Mouse (Mus musculus) kidney, postnatal 0 days (tissue): ENCODE results near the gene Zfp981. TPM values are rescaled to one million over a fixed set of nuclear protein-coding genes. Genes with fewer than 3 reads are reported as not detected.
"Not testable (repeated sequence)": the region's sequence is repeated elsewhere in the genome, so short reads cannot be mapped to it uniquely, and the experiment has no call there.

Experiments
- ATAC-seq: fragments of 200-750 bp; cut with Nextera tagmentation; replicated peaks from 2 replicates; pipeline ENCODE4 v1.8.0; 2017; ENCODE audit warnings: low read depth, moderate number of reproducible peaks, moderate TSS enrichment, moderate library complexity; ENCODE audit not compliant: low FRiP score
- DNase-seq: peaks from one replicate; pipeline ENCODE4 v3.0.0-alpha.2; 2016; ENCODE audit warnings: low spot score
- H3K27ac ChIP-seq: fragments of 300-500 bp; sonication (generic); 2 replicates; pipeline ENCODE4 v1.5.1; 2014; ENCODE audit warnings: mild to moderate bottlenecking
- H3K27me3 ChIP-seq: fragments of 300-500 bp; sonication (generic); 2 replicates; pipeline ENCODE4 v1.6.1; 2014; ENCODE audit warnings: low read length, mixed read lengths; ENCODE audit not compliant: insufficient read depth
- H3K36me3 ChIP-seq: fragments of 300-500 bp; sonication (generic); 2 replicates; pipeline ENCODE4 v1.6.1; 2014; ENCODE audit warnings: low read length, mixed read lengths; ENCODE audit not compliant: insufficient read depth
- H3K4me1 ChIP-seq: fragments of 300-500 bp; sonication (generic); replicated peaks from 2 replicates; pipeline ENCODE4 v1.6.1; 2014; ENCODE audit warnings: antibody characterized with exemption, low read length, mixed read lengths; ENCODE audit not compliant: insufficient read depth
- H3K4me2 ChIP-seq: fragments of 300-500 bp; sonication (generic); 2 replicates; pipeline ENCODE4 v1.6.1; 2014; ENCODE audit warnings: mild to moderate bottlenecking, low read length, moderate library complexity, mixed read lengths
- H3K4me3 ChIP-seq: fragments of 300-500 bp; sonication (generic); replicated peaks from 2 replicates; pipeline ENCODE4 v1.5.1; 2014; ENCODE audit warnings: low read depth, low read length
- H3K9ac ChIP-seq: fragments of 300-500 bp; sonication (generic); 2 replicates; pipeline ENCODE4 v1.6.1; 2014; ENCODE audit warnings: low read depth, low read length
- H3K9me3 ChIP-seq: fragments of 300-500 bp; sonication (generic); replicated peaks from 2 replicates; pipeline ENCODE4 v1.6.1; 2016; ENCODE audit warnings: low read length, inconsistent platforms, mixed read lengths
- CTCF ChIP-seq: IDR thresholded peaks from 2 replicates; pipeline ENCODE4 v1.5.1; 2016; ENCODE audit warnings: antibody characterized with exemption, low read depth, mild to moderate bottlenecking, moderate library complexity
- WGBS: fragments of 180-500 bp; shearing (Covaris S2); extraction: QIAGEN DNeasy Blood & Tissue Kit; methylation state at CpG from one replicate; pipeline ENCODE4 v1.1.7; 2014; 5-methylcytosine and 5-hydroxymethylcytosine counted together
- polyA plus RNA-seq: library from polyadenylated mRNA; unstranded; fragments of >200 nt; fragmentation: Nextera tagmentation; extraction: Ambion mirVana; gene quantifications from 2 replicates; pipeline ENCODE4 v1.2.1, GENCODE M21; 2015

Zfp981 gene
- polyA plus RNA-seq, 1 experiment from 2014 or later = 0.07 TPM

DNA sequence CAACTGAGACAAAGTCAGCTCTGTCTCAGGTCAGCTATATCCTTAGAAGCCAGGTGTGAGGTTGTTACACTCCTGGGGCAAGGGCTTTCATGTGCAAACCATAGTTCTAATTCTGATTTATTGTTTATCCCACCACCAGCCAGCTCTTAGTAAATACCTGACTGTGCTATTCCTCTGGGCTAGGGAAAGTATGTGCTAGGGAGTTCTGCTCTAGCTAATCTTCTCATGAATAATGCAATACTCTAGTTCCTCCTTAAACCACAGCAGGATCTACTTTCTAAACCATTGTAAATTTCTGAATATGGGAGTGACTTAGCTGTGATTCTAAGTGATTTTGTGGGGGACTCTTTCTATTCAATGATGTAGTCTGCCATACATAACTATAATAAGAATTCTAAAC is 9.4 kb upstream of the Zfp981 start:
- H3K36me3 ChIP-seq = no peaks in the 10 kb centered on the region
- no peaks in the 10 kb centered on the region for H3K4me1 ChIP-seq
- ATAC-seq (no peak), DNase-seq (no peak)
- no peaks in the 10 kb centered on the region for H3K27me3 ChIP-seq
- H3K9me3 ChIP-seq = peaks cover 43% of the 10 kb centered on the region
- H3K27ac ChIP-seq = no peak overlapping the region
- no peak for TF ChIP-seq CTCF
- H3K4me2 ChIP-seq = no peak overlapping the region
- H3K9ac ChIP-seq = no peak overlapping the region
- H3K4me3 ChIP-seq = no peak overlapping the region

DNA sequence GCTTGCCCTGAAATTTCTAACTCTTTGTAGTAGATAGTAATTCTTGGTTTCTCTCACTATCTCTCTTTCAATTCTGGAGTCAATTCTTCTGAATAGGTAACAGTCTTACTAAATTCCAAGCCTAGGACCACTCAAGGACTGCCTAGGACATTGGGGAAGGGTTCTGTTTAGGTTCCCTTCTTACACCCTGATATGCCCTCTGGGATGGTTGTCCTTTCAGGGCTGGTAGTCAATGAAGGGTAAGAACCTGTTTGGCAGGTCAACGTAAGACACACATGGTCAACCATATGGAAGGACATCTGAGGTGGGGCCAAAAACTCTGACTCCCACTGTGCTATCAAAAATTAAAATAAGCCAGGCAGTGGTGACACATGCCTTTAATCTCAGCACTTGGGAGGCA is 9.0 kb upstream of the Zfp981 start:
- no peaks in the 10 kb centered on the region for H3K27me3 ChIP-seq
- H3K36me3 ChIP-seq = no peaks in the 10 kb centered on the region
- H3K9ac ChIP-seq = no peak overlapping the region
- no peak for TF ChIP-seq CTCF
- ATAC-seq = no peak; the same call in 1 of the 2 replicates
- H3K4me3 ChIP-seq = no peak overlapping the region
- H3K9me3 ChIP-seq = peaks cover 41% of the 10 kb centered on the region
- 44% methylated on average over 1 of the region's 1 CpGs for WGBS
- no peak overlapping the region for H3K4me2 ChIP-seq
- DNase-seq = no peak
- no peaks in the 10 kb centered on the region for H3K4me1 ChIP-seq
- no peak overlapping the region for H3K27ac ChIP-seq

DNA sequence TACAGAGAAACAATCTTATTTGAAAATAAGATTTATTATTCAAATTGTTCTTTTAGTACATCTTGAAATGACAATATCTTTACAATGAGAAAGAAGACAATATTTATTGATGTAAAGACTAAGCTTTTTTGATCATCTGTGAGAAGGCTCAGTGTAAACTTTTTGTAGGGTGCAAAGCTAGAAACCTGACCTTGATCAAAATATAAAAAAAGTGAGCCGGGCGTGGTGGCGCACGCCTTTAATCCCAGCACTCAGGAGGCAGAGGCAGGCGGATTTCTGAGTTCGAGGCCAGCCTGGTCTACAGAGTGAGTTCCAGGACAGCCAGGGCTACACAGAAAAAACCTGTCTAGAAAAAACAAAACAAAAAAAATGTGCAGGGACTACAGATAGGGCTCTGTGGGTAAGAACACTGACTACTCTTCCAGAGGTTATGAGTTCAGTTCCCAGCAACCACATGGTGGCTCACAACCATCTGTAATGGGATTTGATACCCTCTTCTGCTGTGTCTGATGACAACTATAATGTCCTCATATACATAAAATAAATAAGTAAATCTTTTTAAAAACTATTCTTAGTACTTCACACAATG is 8.4 kb upstream of the Zfp981 start:
- peak; percentile 40; the same call in 1 of the 2 replicates for ATAC-seq
- not testable (repeated sequence) for H3K27me3 ChIP-seq, H3K4me3 ChIP-seq, H3K36me3 ChIP-seq, H3K4me2 ChIP-seq, DNase-seq, H3K4me1 ChIP-seq, H3K27ac ChIP-seq, H3K9ac ChIP-seq
- H3K9me3 ChIP-seq = peaks cover 40% of the 10 kb centered on the region
- 89% methylated on average over 6 of the region's 6 CpGs for WGBS

DNA sequence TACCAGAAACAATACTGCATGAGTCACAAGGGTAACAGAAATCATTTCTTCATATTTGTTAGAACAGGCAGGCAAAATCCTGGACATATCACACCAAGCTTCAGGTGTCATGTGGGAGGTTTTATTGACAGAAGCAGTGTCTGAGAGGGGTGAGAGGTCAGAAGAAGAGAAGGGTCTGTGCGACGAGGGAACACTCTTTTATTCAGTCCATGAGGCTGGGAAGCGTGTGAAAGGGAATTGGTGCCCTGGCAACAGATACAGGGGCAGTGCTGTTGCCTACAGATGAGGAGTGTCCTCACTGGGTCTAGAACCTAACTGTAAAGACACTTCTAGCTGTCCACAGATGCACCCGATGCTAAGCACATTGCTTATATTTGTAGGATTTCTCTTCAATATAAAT is 6.8 kb upstream of the Zfp981 start:
- ATAC-seq (no peak), DNase-seq (no peak)
- Histone ChIP-seq H3K4me2 (no peak overlapping the region), H3K36me3 (no peaks in the 10 kb centered on the region), H3K9me3 (peaks cover 39% of the 10 kb centered on the region), H3K9ac (no peak overlapping the region), H3K27ac (no peak overlapping the region), H3K27me3 (no peaks in the 10 kb centered on the region), H3K4me3 (no peak overlapping the region), H3K4me1 (no peaks in the 10 kb centered on the region)
- TF ChIP-seq CTCF = no peak
- 61% methylated on average over 4 of the region's 4 CpGs for WGBS

DNA sequence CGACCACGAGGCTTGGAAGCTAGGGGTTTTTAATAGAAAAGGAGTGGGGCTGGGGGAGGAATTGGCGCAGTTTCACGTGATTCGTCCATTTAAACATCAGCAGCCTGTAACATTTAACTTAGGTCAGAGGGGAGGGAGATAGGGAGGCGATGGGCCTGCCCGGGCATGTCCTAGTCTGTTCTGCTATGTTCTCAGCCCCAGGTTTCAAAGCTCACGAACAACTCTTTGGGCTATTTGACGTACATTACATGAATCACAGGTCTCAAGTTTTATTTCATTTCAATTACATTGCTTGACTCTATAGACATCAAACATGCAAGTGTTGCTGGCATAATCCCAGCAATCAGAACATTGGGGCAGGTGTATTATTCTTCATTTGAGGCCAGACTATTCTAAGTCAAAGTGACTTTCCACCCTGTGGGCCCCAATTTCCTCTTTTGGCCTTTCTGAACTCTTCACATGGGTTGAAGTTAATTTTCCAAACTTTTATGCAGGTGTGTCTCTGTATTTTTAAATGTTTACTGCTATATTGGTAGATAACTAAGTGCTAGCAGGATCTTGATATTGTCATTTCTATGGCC is 4.0 kb upstream of the Zfp981 start:
- H3K27me3 ChIP-seq, H3K9ac ChIP-seq, H3K4me2 ChIP-seq, DNase-seq, ATAC-seq, H3K36me3 ChIP-seq, H3K27ac ChIP-seq, H3K4me3 ChIP-seq, H3K4me1 ChIP-seq: not testable (repeated sequence)
- H3K9me3 ChIP-seq = peaks cover 29% of the 10 kb centered on the region
- 81% methylated on average over 9 of the region's 9 CpGs for WGBS

DNA sequence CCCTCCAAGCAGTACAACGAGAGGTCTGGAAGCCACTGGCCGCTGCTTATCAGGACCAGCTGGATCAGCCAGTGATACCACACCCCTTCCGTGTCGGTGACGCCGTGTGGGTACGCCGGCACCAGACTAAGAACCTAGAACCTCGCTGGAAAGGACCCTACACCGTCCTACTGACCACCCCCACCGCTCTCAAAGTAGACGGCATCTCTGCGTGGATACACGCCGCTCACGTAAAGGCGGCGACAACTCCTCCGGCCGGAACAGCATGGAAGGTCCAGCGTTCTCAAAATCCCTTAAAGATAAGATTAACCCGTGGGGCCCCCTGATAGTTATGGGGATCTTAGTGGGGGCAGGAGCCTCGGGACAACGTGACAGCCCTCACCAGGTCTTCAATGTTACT is 7.2 kb downstream of the Zfp981 start:
- not testable (repeated sequence) for DNase-seq, H3K4me2 ChIP-seq, H3K36me3 ChIP-seq, H3K9ac ChIP-seq, H3K27ac ChIP-seq, H3K9me3 ChIP-seq, H3K27me3 ChIP-seq, H3K4me1 ChIP-seq, ATAC-seq, H3K4me3 ChIP-seq
- WGBS = 98% methylated on average over 18 of the region's 24 CpGs

DNA sequence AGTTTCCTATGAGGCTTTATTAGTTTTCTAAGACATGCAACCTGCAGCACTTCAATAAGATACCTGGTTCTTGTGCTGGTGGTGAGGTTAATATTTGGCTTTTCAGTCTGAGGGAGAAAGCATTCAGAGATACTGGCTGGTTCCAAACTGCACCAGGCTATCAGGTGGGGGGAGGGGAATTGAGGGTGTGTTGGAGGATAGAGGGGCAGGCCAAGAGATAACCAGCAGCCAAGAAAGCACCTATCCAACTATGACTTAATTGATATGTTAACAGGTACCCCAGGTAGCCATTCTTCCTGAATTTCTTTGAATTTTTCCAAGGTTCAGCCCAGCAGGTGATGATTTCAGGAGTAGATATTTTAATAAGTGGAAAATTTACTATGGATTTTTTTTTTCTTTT is 10.0 kb downstream of the Zfp981 start:
- not testable (repeated sequence) for DNase-seq, H3K27ac ChIP-seq, ATAC-seq, H3K27me3 ChIP-seq, H3K4me3 ChIP-seq, H3K4me1 ChIP-seq, H3K36me3 ChIP-seq, H3K4me2 ChIP-seq, H3K9me3 ChIP-seq, H3K9ac ChIP-seq
